Mouse (Mus musculus) cerebellum, postnatal 14 days (tissue): ENCODE measurements around the gene C2.
"Not testable (repeated sequence)": the region's sequence is repeated elsewhere in the genome, so short reads cannot be mapped to it uniquely, and the experiment has no call there.

Experiments used
- DNase-seq, 2 experiments: peaks; one replicate each; pipeline ENCODE4 v3.0.0; 2021; ENCODE audit warnings: mixed read lengths in 2 of 2

Gene C2

GRCm38 (mm10) chr17:34874321-34874720 lies 23.7 kb downstream of the C2 start:
- no peak for DNase-seq

- no peak for DNase-seq
These were observed 32.1 kb downstream of the C2 start for GRCm38 (mm10) chr17:34865981-34866380.

GRCm38 (mm10) chr17:34862416-34863081 lies 35.5 kb downstream of the C2 start, which contains the start of gene Cfb:
Cfb (minus strand) TSS chr17:34862518.
- DNase-seq = no peak

GRCm38 (mm10) chr17:34861704-34862415 lies 36.2 kb downstream of the C2 start:
- DNase-seq = no peak

- no peak for DNase-seq
These were observed 37.6 kb downstream of the C2 start for GRCm38 (mm10) chr17:34860514-34860913.

- no peak for DNase-seq
These were observed 39.4 kb downstream of the C2 start for GRCm38 (mm10) chr17:34858670-34859069.

- DNase-seq = peak; percentile 68 to 78
These were observed 42.2 kb downstream of the C2 start for GRCm38 (mm10) chr17:34855825-34856224.

- no peak for DNase-seq
These were observed 43.3 kb downstream of the C2 start for GRCm38 (mm10) chr17:34854761-34855160.

- no peak for DNase-seq
These were observed 44.6 kb downstream of the C2 start for GRCm38 (mm10) chr17:34853511-34853910.

GRCm38 (mm10) chr17:34850517-34851125 lies 47.4 kb downstream of the C2 start:
- DNase-seq = no peak

- peak; percentile 99 for DNase-seq
These were observed 48.1 kb downstream of the C2 start, which contains the start of the genes Skiv2l and Nelfe for GRCm38 (mm10) chr17:34849722-34850516. Skiv2l (minus strand) TSS chr17:34850210. Nelfe (plus strand) TSS chr17:34850391.

- DNase-seq = no peak
These were observed 50.5 kb downstream of the C2 start for GRCm38 (mm10) chr17:34847615-34848014.

GRCm38 (mm10) chr17:34847192-34847591 lies 50.9 kb downstream of the C2 start:
- DNase-seq = no peak

GRCm38 (mm10) chr17:34844884-34845283 lies 53.2 kb downstream of the C2 start:
- no peak for DNase-seq

- no peak for DNase-seq
These were observed 57.2 kb downstream of the C2 start for GRCm38 (mm10) chr17:34840736-34841307.

GRCm38 (mm10) chr17:34838785-34839184 lies 59.3 kb downstream of the C2 start:
- no peak for DNase-seq

GRCm38 (mm10) chr17:34837464-34838324 lies 60.4 kb downstream of the C2 start:
- peak; percentile 34 to 46 for DNase-seq

- peak; percentile 98 for DNase-seq
These were observed 61.2 kb downstream of the C2 start, which contains the start of the genes Stk19 and Dxo for GRCm38 (mm10) chr17:34836856-34837221. Stk19 (minus strand) TSS chr17:34836945. Dxo (plus strand) TSS chr17:34837019.

GRCm38 (mm10) chr17:34836155-34836855 lies 61.8 kb downstream of the C2 start:
- DNase-seq = no peak

GRCm38 (mm10) chr17:34830776-34831175 lies 67.3 kb downstream of the C2 start:
- DNase-seq = not testable (repeated sequence)
